Mouse (Mus musculus): Measurements from ENCODE around the gene Frmd4b.

- TF ChIP-seq MAX (IDR thresholded peaks at IDR 0.05; ENCODE audit: low read depth) (no peak), POLR2A (IDR thresholded peaks at IDR 0.05; ENCODE audit: insufficient read length, low read depth) (no peak), CEBPB (IDR thresholded peaks at IDR 0.05; ENCODE audit: insufficient read depth, poor library complexity, severe bottlenecking) (no peak)
Measured at GRCm38 (mm10) chr6:97338843-97339242, 278.5 kb downstream of the Frmd4b start.
